Mouse (Mus musculus) right cerebral cortex, postnatal 10 days (tissue): ENCODE measurements at regions not wholly inside any gene's neighbourhood (a gene's known extent, or its start where the extent isn't known, plus 50 kb on each side); places are given as distances from the start of the nearest gene placed in this dataset.
A peak's percentile ranks its signal among the peaks of the same experiment; 100 is the strongest.
"Not testable (repeated sequence)": the region's sequence is repeated elsewhere in the genome, so short reads cannot be mapped to it uniquely, and the experiment has no call there.

Source experiments
- DNase-seq, 2 experiments: peaks; one replicate each; pipeline ENCODE4 v3.0.0; 2021; ENCODE audit warnings: low spot score in 2 of 2

GRCm38 (mm10) chrX:12294941-12295340 is 134.8 kb upstream of the Bcor start:
- no peak for DNase-seq

GRCm38 (mm10) chrX:12296264-12297053 is 136.3 kb upstream of the Bcor start:
- no peak for DNase-seq

GRCm38 (mm10) chrX:12298609-12299008 is 138.5 kb upstream of the Bcor start:
- no peak for DNase-seq

GRCm38 (mm10) chrX:12299236-12299635 is 139.1 kb upstream of the Bcor start:
- no peak for DNase-seq

- peak in 1 of 2 experiments; percentile 31 for DNase-seq
Measured at GRCm38 (mm10) chrX:12304678-12305077, 144.5 kb upstream of the Bcor start.

- DNase-seq: no peak
Measured at GRCm38 (mm10) chrX:12306940-12307339, 146.8 kb upstream of the Bcor start.

GRCm38 (mm10) chrX:12312534-12312933 is 152.4 kb upstream of the Bcor start:
- DNase-seq: no peak

- DNase-seq: no peak
Measured at GRCm38 (mm10) chrX:12315658-12316057, 155.5 kb upstream of the Bcor start.

- not testable (repeated sequence) for DNase-seq
Measured at GRCm38 (mm10) chrX:12317488-12317887, 157.3 kb upstream of the Bcor start.

GRCm38 (mm10) chrX:12318848-12319651 is 158.9 kb upstream of the Bcor start:
- DNase-seq: no peak

- no peak for DNase-seq
Measured at GRCm38 (mm10) chrX:12322453-12322852, 162.3 kb upstream of the Bcor start.

- no peak for DNase-seq
Measured at GRCm38 (mm10) chrX:12323268-12323667, 163.1 kb upstream of the Bcor start.

GRCm38 (mm10) chrX:12323812-12324211 is 163.7 kb upstream of the Bcor start:
- DNase-seq: no peak

GRCm38 (mm10) chrX:12327464-12327863 is 167.3 kb upstream of the Bcor start:
- no peak for DNase-seq

- DNase-seq: peak; percentile 19 to 20
Measured at GRCm38 (mm10) chrX:12340561-12340960, 180.4 kb upstream of the Bcor start.

- DNase-seq: no peak
Measured at GRCm38 (mm10) chrX:12341356-12341965, 181.3 kb upstream of the Bcor start.

- DNase-seq: no peak
Measured at GRCm38 (mm10) chrX:12344805-12345555, 184.8 kb upstream of the Bcor start.

GRCm38 (mm10) chrX:12346856-12347255 is 186.7 kb upstream of the Bcor start:
- DNase-seq: no peak

GRCm38 (mm10) chrX:12348117-12348516 is 188.0 kb upstream of the Bcor start:
- no peak for DNase-seq

GRCm38 (mm10) chrX:12354875-12355274 is 194.7 kb upstream of the Bcor start:
- DNase-seq: no peak

- no peak for DNase-seq
Measured at GRCm38 (mm10) chrX:12358026-12358425, 197.9 kb upstream of the Bcor start.
